Mouse (Mus musculus): ENCODE measurements around the gene Gng7. TPM values are rescaled to one million over a fixed set of nuclear protein-coding genes. Genes with fewer than 3 reads are reported as not detected.

Gene Gng7
- 0.14 TPM for polyA plus RNA-seq (2017; shearing (Covaris generic))

DNA sequence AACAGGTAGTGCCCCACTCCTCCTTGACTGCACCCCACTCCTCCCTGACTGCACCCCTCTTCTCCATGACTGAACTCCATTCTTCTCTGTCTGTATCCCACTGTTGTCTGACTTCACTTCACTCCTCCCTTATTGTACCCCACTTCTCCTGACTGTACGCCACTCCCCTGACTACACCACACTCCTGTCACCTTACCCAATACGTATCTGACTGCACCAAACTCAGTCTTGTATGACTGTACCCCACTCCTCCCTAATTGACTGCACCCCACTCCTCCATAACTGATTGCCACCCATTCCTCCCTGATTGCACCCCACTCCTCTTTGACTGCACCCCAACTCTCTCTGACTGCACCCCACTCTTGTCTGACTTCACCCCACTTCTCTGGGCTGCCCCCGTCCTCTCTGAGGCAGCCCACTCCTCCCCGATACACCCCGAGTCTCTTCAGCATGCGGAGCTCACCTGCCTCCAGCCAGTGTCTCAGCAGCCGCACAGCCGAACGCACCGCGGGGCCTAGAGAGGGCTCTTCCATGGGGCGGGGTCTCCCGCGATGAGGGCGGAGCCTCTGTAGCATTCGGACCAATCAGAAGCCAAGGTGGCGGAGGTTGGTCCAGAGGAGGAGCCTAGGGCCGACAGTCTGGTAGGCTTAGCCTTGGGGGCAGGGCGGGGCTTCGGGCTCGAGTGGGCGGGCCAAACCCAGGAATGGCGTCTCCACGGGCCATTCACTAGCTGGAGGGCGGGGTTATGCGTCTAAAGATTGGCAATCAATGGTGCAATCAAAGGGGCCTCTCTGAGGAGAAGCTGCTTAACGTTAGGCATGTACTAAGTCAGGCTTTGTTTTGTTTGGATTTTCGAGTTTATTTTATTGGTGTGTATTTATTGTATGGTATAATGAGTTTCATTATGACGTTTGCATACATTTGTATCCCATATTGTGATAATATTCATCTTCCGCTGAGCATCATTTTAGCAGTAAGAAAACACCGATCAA, at the start of gene Gng7:
Gene Gng7 (minus strand): TSS at position 553 of the 992 bp plus-strand sequence.

DNA sequence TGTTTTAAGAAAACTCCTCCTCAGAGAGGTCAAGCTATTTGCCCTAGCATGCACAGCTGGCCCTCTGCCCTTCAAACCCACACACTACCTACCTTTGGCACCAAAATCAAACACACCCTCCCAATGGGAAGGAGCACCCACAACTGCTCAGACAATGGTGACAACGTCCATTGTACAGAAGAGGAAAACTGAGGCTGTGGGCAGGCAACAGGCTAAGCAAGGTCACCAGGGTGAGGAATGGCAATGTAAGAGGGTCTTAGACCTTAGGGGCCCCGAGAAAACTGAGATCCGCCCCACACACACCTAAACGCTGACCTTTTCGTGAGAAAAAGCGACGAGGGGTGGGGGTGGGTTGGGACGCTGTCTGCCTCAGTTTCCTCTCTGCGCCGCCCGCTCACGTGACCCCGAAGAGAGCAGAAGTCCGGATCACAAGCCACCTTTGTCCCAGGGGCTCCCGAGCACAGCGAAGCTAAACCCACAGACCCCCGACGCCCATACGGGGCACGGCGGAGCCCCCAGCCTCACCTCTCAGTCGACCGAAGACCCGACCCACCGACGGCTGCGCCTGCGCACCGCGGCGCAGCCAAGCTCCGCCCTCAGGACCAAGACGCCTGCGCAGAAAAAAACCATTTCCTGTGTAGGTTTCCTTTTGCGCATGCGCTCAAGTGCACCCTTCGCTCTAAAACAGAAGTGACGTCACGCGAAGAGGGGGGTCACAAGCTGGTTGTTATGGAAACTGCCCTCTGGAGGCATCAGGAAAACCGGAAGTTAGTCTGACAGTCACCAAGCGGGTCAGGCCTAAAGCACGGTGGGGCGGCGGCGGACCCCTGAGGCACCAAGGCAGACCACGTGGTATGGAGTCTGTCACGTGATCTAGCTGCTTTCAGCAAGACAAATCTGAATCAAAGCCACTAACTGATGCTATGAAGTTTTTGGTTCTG, 45.1 kb upstream of the Gng7 start, which contains the start of gene Sgta:
Gene Sgta (minus strand): TSS at position 579 of the 941 bp plus-strand sequence.

DNA sequence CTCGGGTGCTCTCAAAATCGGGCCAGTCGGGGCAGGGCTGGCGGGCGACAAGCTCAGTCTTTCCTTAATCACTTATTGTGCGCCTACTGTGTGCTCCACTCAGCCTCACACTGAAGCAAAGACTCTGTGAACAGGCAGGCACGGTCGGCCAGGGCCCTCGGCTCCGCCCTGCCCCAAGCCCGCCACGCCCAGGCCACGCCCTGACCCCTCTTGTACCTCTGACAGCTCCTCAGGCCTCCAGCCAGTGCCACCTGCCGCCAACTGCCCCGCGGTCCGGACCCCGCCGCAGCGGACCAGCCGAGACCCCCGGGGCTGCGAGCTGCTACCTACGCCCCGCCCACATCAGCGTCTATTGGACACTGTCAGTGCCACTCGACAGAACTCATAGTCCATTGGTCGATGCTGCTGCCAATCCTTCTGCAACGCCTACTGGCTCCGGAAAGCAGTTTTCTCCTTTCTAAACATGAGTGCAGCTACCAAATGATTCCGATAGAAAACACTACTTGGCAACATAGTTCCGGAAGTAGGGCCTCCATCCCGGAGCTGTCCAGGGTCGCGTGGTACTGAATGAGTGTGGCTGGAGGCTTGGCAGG, 22.3 kb upstream of the Gng7 start, which contains the start of gene Slc39a3:
Gene Slc39a3 (minus strand): TSS at position 439 of the 593 bp plus-strand sequence.

DNA sequence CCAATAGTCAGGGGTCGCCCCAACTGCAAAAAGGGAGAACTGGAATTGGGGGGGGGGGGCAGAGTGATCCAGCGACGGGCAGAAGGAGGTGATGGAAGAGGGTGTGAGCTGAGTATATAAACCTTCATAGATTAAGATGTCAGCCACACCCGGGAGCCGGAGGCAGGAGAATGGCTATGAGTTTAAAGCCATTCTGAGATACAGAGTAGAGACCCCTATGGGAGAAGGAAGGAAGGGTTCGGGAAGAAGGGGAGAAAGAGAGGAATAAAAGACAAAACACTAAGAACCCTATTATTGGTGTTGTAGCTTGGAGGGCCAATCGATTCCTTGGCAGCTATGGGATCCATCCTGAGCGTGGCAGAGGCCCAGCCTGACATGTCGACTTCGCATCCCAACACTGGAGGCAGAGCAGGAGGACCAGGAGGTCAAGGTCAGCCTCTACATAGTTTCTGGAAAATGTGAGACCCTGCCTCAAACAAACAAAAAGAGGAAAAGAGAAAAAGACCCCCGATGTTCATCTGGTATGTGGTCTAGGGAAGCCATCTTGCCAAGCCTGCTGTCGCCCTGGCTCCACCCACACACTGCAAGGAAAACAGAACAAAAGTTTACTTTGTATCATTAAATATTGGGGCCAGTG, 11.0 kb upstream of the Gng7 start, which contains the start of gene Diras1:
Gene Diras1 (minus strand): TSS at position 24 of the 637 bp plus-strand sequence.

GRCm38 (mm10) chr10:80929299-80930226, 85.2 kb downstream of the Gng7 start, which contains the start of gene Gadd45b:
Gene Gadd45b, plus strand, starts transcription at chr10:80930073.

DNA sequence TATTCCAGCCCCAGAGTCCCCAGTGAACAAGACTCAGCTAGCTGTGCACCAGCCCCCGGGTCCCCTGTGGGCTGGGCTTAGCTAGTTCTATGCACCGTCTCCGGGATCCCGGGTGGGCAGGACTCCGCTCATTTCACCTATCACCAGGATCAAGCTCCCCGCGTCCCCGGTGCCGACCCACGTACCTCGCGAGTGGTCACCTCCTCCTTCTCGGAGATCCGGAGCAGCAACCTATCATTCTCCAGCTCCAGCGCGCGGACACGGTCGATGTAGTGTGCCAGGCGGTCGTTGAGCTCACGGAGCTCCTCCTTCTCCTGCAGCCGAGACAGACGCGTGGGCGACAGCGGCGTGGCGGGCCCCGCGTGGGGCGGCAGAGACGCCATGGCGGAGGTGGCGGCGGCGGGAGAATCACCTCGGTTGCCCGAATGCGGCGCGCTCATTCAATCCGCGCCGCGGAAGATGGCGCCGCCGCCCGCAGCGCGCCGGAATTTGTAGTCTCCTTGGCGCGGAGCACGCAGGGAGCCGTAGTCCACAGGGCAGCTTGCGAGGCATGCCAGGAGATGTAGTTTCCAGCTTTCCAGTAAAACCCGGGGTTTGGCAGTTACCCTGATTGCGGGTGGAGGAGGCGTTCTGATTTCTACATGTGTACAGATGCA, 96.8 kb downstream of the Gng7 start, which contains the start of gene Lmnb2:
Gene Lmnb2 (minus strand): TSS at position 467 of the 656 bp plus-strand sequence.

GRCm38 (mm10) chr10:80900318-80901247, 114.2 kb downstream of the Gng7 start, which contains the start of gene Timm13:
Gene Timm13, minus strand, starts transcription at chr10:80900969.

Other genes starting within 250 kb of the Gng7 start
- gene Sf3a2, start 216.7 kb downstream of the Gng7 start, polyA plus RNA-seq (2017; shearing (Covaris generic)): 98.7 TPM
- gene Plekhj1, start 216.3 kb downstream of the Gng7 start, polyA plus RNA-seq (2017; shearing (Covaris generic)): 166 TPM
- gene Amh, start 209.7 kb downstream of the Gng7 start, polyA plus RNA-seq (2017; shearing (Covaris generic)): not detected
- not detected for gene Jsrp1, start 201.4 kb downstream of the Gng7 start, polyA plus RNA-seq (2017; shearing (Covaris generic))
- gene Oaz1, start 188.3 kb downstream of the Gng7 start, polyA plus RNA-seq (2017; shearing (Covaris generic)): 2,307 TPM
- gene Lingo3, start 170.9 kb downstream of the Gng7 start, polyA plus RNA-seq (2017; shearing (Covaris generic)): not detected
- 236 TPM for gene Lsm7, start 159.7 kb downstream of the Gng7 start, polyA plus RNA-seq (2017; shearing (Covaris generic))
- gene Sppl2b, start 159.7 kb downstream of the Gng7 start, polyA plus RNA-seq (2017; shearing (Covaris generic)): 35.5 TPM
- not detected for gene Tmprss9, start 143.1 kb downstream of the Gng7 start, polyA plus RNA-seq (2017; shearing (Covaris generic))
- 269 TPM for gene Timm13, start 114.0 kb downstream of the Gng7 start, polyA plus RNA-seq (2017; shearing (Covaris generic))
- gene Lmnb2, start 96.7 kb downstream of the Gng7 start, polyA plus RNA-seq (2017; shearing (Covaris generic)): 10.1 TPM
- gene Gadd45b, start 84.9 kb downstream of the Gng7 start, polyA plus RNA-seq (2017; shearing (Covaris generic)): 80.1 TPM
- gene Diras1, start 10.7 kb upstream of the Gng7 start, polyA plus RNA-seq (2017; shearing (Covaris generic)): not detected
- 11.8 TPM for gene Slc39a3, start 22.5 kb upstream of the Gng7 start, polyA plus RNA-seq (2017; shearing (Covaris generic))
- gene Sgta, start 45.2 kb upstream of the Gng7 start, polyA plus RNA-seq (2017; shearing (Covaris generic)): 113 TPM
- gene Thop1, start 55.1 kb upstream of the Gng7 start, polyA plus RNA-seq (2017; shearing (Covaris generic)): 8.0 TPM
- 0.25 TPM for gene Creb3l3, start 83.9 kb upstream of the Gng7 start, polyA plus RNA-seq (2017; shearing (Covaris generic))
- 31.9 TPM for gene Map2k2, start 91.0 kb upstream of the Gng7 start, polyA plus RNA-seq (2017; shearing (Covaris generic))
- gene Zbtb7a, start 120.3 kb upstream of the Gng7 start, polyA plus RNA-seq (2017; shearing (Covaris generic)): 18.9 TPM
- gene Pias4, start 153.0 kb upstream of the Gng7 start, polyA plus RNA-seq (2017; shearing (Covaris generic)): 32.1 TPM
- 984 TPM for gene Eef2, start 161.7 kb upstream of the Gng7 start, polyA plus RNA-seq (2017; shearing (Covaris generic))
- 12.1 TPM for gene Dapk3, start 168.1 kb upstream of the Gng7 start, polyA plus RNA-seq (2017; shearing (Covaris generic))
- gene 4930442H23Rik, start 168.9 kb upstream of the Gng7 start, polyA plus RNA-seq (2017; shearing (Covaris generic)): not detected
- gene Nmrk2, start 187.1 kb upstream of the Gng7 start, polyA plus RNA-seq (2017; shearing (Covaris generic)): 0.37 TPM
- gene Atcay, start 215.9 kb upstream of the Gng7 start, polyA plus RNA-seq (2017; shearing (Covaris generic)): 9.0 TPM
- 3.7 TPM for gene Zfr2, start 218.2 kb upstream of the Gng7 start, polyA plus RNA-seq (2017; shearing (Covaris generic))
- gene Matk, start 238.0 kb upstream of the Gng7 start, polyA plus RNA-seq (2017; shearing (Covaris generic)): 134 TPM

All from CD4-positive, CD25-positive, alpha-beta regulatory T cell, adult 9 weeks (primary cell).